In the genomic region with DNA sequence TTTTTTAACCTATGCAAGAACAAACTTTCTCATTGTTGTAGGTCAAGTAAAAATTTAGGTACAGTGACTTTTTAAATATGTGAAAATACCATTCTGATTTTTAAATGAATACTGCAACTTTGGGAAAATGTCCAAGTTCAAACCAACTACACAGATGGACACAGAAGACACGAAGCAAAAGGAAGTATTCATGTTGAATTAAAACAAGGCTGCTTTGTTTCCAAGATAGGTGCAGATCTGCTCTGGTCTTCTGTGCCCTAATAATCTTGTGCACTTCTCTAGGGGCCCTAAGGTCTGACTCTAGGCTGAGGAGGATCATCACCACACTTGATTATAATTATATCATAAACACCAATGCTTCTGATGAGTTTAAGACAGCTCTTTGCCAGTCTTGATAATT, we compare ENCODE assay signal across 22 mouse cellular contexts. TPM values are rescaled to one million over a fixed set of nuclear protein-coding genes. Genes with fewer than 3 reads are reported as not detected.
A peak's percentile ranks its signal among the peaks of the same experiment; 100 is the strongest.
DNase-seq lines count a peak whose midpoint lies in the region; ATAC-seq lines count a peak whose summit lies in the region.
"Had no signal": no experiment of that assay in that cellular context is flagged by ENCODE, and none has a peak within 500 bp of the region (broad histone marks: within the 10 kb centered on the region; RNA-seq: fewer than 3 reads in every experiment).

No protein-coding gene starts in this region.

- WGBS in forebrain, embryonic 13.5 days = 59% methylated on average over 1 of the region's 1 CpGs
- WGBS in forebrain, embryonic 10.5 days = 72% methylated on average over 1 of the region's 1 CpGs
- WGBS in midbrain, embryonic 13.5 days = 67% methylated on average over 1 of the region's 1 CpGs
- WGBS in midbrain, embryonic 11.5 days = 76% methylated on average over 1 of the region's 1 CpGs
- WGBS in hindbrain, embryonic 15.5 days = 45% methylated on average over 1 of the region's 1 CpGs
- 54% methylated on average over 1 of the region's 1 CpGs for WGBS in neural tube, embryonic 13.5 days

- no peak overlapping the region for H3K27ac ChIP-seq in forebrain, embryonic 13.5 days
- no peak overlapping the region for H3K27ac ChIP-seq in forebrain, embryonic 10.5 days
- no peak overlapping the region for H3K27ac ChIP-seq in midbrain, embryonic 13.5 days
- H3K27ac ChIP-seq in midbrain, embryonic 11.5 days (ENCODE audit: low read depth, low read length) = no peak overlapping the region
- H3K27ac ChIP-seq in hindbrain, embryonic 15.5 days (replicated peaks) = no peak overlapping the region
- H3K27ac ChIP-seq in neural tube, embryonic 13.5 days (replicated peaks) = no peak overlapping the region
- H3K27ac ChIP-seq: embryonic facial prominence, embryonic 13.5 days; gastrocnemius, adult 2 months; kidney, postnatal 0 days had no signal

- H3K4me1 ChIP-seq in forebrain, embryonic 13.5 days = peaks cover 7% of the 10 kb centered on the region
- H3K4me1 ChIP-seq in forebrain, embryonic 10.5 days = peaks cover 18% of the 10 kb centered on the region
- peaks cover 8% of the 10 kb centered on the region for H3K4me1 ChIP-seq in midbrain, embryonic 13.5 days (replicated peaks)
- no peaks in the 10 kb centered on the region; the same call in 1 of the 2 replicates for H3K4me1 ChIP-seq in midbrain, embryonic 11.5 days (ENCODE audit: control insufficient read depth, insufficient read depth, low read length)
- peaks cover 11% of the 10 kb centered on the region for H3K4me1 ChIP-seq in hindbrain, embryonic 15.5 days (replicated peaks)
- H3K4me1 ChIP-seq in neural tube, embryonic 13.5 days (replicated peaks) = peaks cover 8% of the 10 kb centered on the region

- no peak for ATAC-seq in forebrain, embryonic 13.5 days
- ATAC-seq in midbrain, embryonic 13.5 days = no peak
- ATAC-seq in midbrain, embryonic 11.5 days (ENCODE audit: low FRiP score) = no peak
- no peak for ATAC-seq in hindbrain, embryonic 15.5 days (ENCODE audit: low FRiP score, low read depth)
- ATAC-seq in neural tube, embryonic 13.5 days (ENCODE audit: low read depth) = no peak
- ATAC-seq: liver, postnatal 0 days had no signal

- H3K4me3 ChIP-seq in forebrain, embryonic 13.5 days = no peak overlapping the region
- no peak overlapping the region for H3K4me3 ChIP-seq in forebrain, embryonic 10.5 days
- H3K4me3 ChIP-seq in midbrain, embryonic 13.5 days (replicated peaks) = no peak overlapping the region
- no peak overlapping the region for H3K4me3 ChIP-seq in midbrain, embryonic 11.5 days (ENCODE audit: low read depth, low read length)
- 0 out of 2 replicates have a peak overlapping the region, but pooled peaks have one; percentile 4 for H3K4me3 ChIP-seq in hindbrain, embryonic 15.5 days
- no peak overlapping the region for H3K4me3 ChIP-seq in neural tube, embryonic 13.5 days
- H3K4me3 ChIP-seq: embryonic facial prominence, embryonic 13.5 days; erythroblast, embryonic 14.5 days; gastrocnemius, adult 2 months had no signal

- no peaks in the 10 kb centered on the region for H3K9me3 ChIP-seq in forebrain, embryonic 13.5 days (replicated peaks)
- H3K9me3 ChIP-seq in forebrain, embryonic 10.5 days = no peaks in the 10 kb centered on the region
- no peaks in the 10 kb centered on the region for H3K9me3 ChIP-seq in midbrain, embryonic 13.5 days
- H3K9me3 ChIP-seq in midbrain, embryonic 11.5 days (ENCODE audit: control insufficient read depth, low read length) = no peaks in the 10 kb centered on the region
- H3K9me3 ChIP-seq in hindbrain, embryonic 15.5 days = no peaks in the 10 kb centered on the region
- no peaks in the 10 kb centered on the region for H3K9me3 ChIP-seq in neural tube, embryonic 13.5 days
- H3K9me3 ChIP-seq: embryonic facial prominence, embryonic 13.5 days had no signal

- DNase-seq in forebrain, embryonic 10.5 days (ENCODE audit: extremely low spot score, low spot score) = no peak
- no peak for DNase-seq in midbrain, embryonic 11.5 days (ENCODE audit: low spot score, missing footprints)
- DNase-seq in spleen, adult 18-20 months = no peak
- DNase-seq in layer of hippocampus, postnatal 14 days (ENCODE audit: low spot score in 2 of 2) = no peak
- DNase-seq: adrenal gland, postnatal 25 days; embryo, embryonic 11 days; gastrocnemius, adult 2 months; heart, postnatal 36 days; kidney, adult 2 months; liver, postnatal 0 days; lung, postnatal 10 days; retina, postnatal 1 day; thymus, postnatal 14 days had no signal

- H3K9ac ChIP-seq in forebrain, embryonic 13.5 days = no peak overlapping the region
- H3K9ac ChIP-seq in midbrain, embryonic 13.5 days (replicated peaks) = no peak overlapping the region
- H3K9ac ChIP-seq in midbrain, embryonic 11.5 days (ENCODE audit: low read length) = no peak overlapping the region
- no peak overlapping the region for H3K9ac ChIP-seq in hindbrain, embryonic 15.5 days
- no peak overlapping the region for H3K9ac ChIP-seq in neural tube, embryonic 13.5 days
- H3K9ac ChIP-seq: embryonic facial prominence, embryonic 13.5 days; liver, postnatal 0 days had no signal

- H3K36me3 ChIP-seq in forebrain, embryonic 13.5 days (ENCODE audit: poor library complexity, severe bottlenecking) = no peaks in the 10 kb centered on the region
- H3K36me3 ChIP-seq in forebrain, embryonic 10.5 days (replicated peaks) = no peaks in the 10 kb centered on the region
- no peaks in the 10 kb centered on the region for H3K36me3 ChIP-seq in midbrain, embryonic 13.5 days
- H3K36me3 ChIP-seq in midbrain, embryonic 11.5 days (ENCODE audit: control insufficient read depth, insufficient read depth, low read length) = no peaks in the 10 kb centered on the region
- no peaks in the 10 kb centered on the region for H3K36me3 ChIP-seq in hindbrain, embryonic 15.5 days
- H3K36me3 ChIP-seq in neural tube, embryonic 13.5 days = no peaks in the 10 kb centered on the region
- H3K36me3 ChIP-seq: embryonic facial prominence, embryonic 13.5 days had no signal

- H3K4me2 ChIP-seq in forebrain, embryonic 13.5 days = peak overlapping the region; percentile 38; the same call in 1 of the 2 replicates
- H3K4me2 ChIP-seq in midbrain, embryonic 13.5 days (replicated peaks) = peak overlapping the region; percentile 19; the same call in 1 of the 2 replicates
- H3K4me2 ChIP-seq in midbrain, embryonic 11.5 days = no peak overlapping the region
- peak overlapping the region; percentile 40 for H3K4me2 ChIP-seq in hindbrain, embryonic 15.5 days
- H3K4me2 ChIP-seq in neural tube, embryonic 13.5 days = peak overlapping the region; percentile 29
- H3K4me2 ChIP-seq: embryonic facial prominence, embryonic 13.5 days had no signal

- peaks cover 11% of the 10 kb centered on the region; the same call in 1 of the 2 replicates for H3K27me3 ChIP-seq in forebrain, embryonic 13.5 days
- peaks cover 53% of the 10 kb centered on the region for H3K27me3 ChIP-seq in forebrain, embryonic 10.5 days (ENCODE audit: poor library complexity, severe bottlenecking)
- 0 out of 2 replicates have a peak, but pooled peaks cover 4% of the 10 kb centered on the region for H3K27me3 ChIP-seq in midbrain, embryonic 13.5 days
- H3K27me3 ChIP-seq in midbrain, embryonic 11.5 days (ENCODE audit: control insufficient read depth, insufficient read depth, low read length) = peaks cover 8% of the 10 kb centered on the region; the same call in 1 of the 2 replicates
- no peaks in the 10 kb centered on the region for H3K27me3 ChIP-seq in hindbrain, embryonic 15.5 days
- H3K27me3 ChIP-seq in neural tube, embryonic 13.5 days = peaks cover 7% of the 10 kb centered on the region; the same call in 1 of the 2 replicates

RNA-seq across cellular contexts. Expression of gene Cnr1, which starts 4.1 kb away (rescaled TPM):
- 43.6 and 51.0 TPM in 2 replicates for polyA plus RNA-seq in forebrain, embryonic 13.5 days (2015; fragmentation: Nextera tagmentation; extraction: Ambion mirVana)
- 1.6 and 2.7 TPM in 2 replicates for polyA plus RNA-seq in forebrain, embryonic 10.5 days (2016; fragmentation: Nextera tagmentation; extraction: Ambion mirVana)
- 43.9 and 47.1 TPM in 2 replicates for polyA plus RNA-seq in midbrain, embryonic 13.5 days (2015; fragmentation: Nextera tagmentation; extraction: Ambion mirVana)
- 15.9 and 17.5 TPM in 2 replicates for polyA plus RNA-seq in midbrain, embryonic 11.5 days (2014; fragmentation: Nextera tagmentation; extraction: Ambion mirVana)
- polyA plus RNA-seq in hindbrain, embryonic 15.5 days (2015; fragmentation: Nextera tagmentation; extraction: Ambion mirVana) = 54.3 and 63.0 TPM in 2 replicates
- polyA plus RNA-seq in neural tube, embryonic 13.5 days (2015; fragmentation: Nextera tagmentation; extraction: Ambion mirVana) = 42.9 and 44.3 TPM in 2 replicates
- 100 to 1,000 TPM; 165 to 201 TPM for total RNA-seq in layer of hippocampus, postnatal 14 days (2021)
- total RNA-seq: liver, adult 2 months; megakaryocyte progenitor cell, adult 5-6 weeks had no signal
- polyA plus RNA-seq: erythroblast, embryonic 14.5 days; liver, adult 2 months had no signal
